Mouse (Mus musculus) ES-Bruce4 (cell line): ENCODE data around the gene Bag1. TPM values are rescaled to one million over a fixed set of nuclear protein-coding genes. Genes with fewer than 3 reads are reported as not detected.
A peak's percentile ranks its signal among the peaks of the same experiment; 100 is the strongest.

ENCODE experiments used
- H3K27ac ChIP-seq: 2 replicates; pipeline ENCODE4 v1.5.1; 2012; ENCODE audit warnings: low read length, inconsistent platforms; ENCODE audit not compliant: insufficient read depth
- H3K27me3 ChIP-seq: 2 replicates; pipeline ENCODE4 v1.6.1; 2012; ENCODE audit warnings: mild to moderate bottlenecking, low read length, inconsistent platforms; ENCODE audit not compliant: control insufficient read depth, poor library complexity, insufficient read depth, severe bottlenecking
- H3K36me3 ChIP-seq: 2 replicates; pipeline ENCODE4 v1.6.1; 2012; ENCODE audit warnings: inconsistent platforms, mild to moderate bottlenecking, low read length, moderate library complexity; ENCODE audit not compliant: control insufficient read depth, poor library complexity, insufficient read depth, severe bottlenecking
- H3K4me1 ChIP-seq: one replicate; pipeline ENCODE4 v1.8.1; 2011; ENCODE audit warnings: low read length; ENCODE audit not compliant: control insufficient read depth, insufficient read depth
- H3K4me3 ChIP-seq: 2 replicates; pipeline ENCODE4 v1.5.1; 2011; ENCODE audit warnings: low read depth, mild to moderate bottlenecking, low read length
- H3K9ac ChIP-seq: 2 replicates; pipeline ENCODE4 v1.6.1; 2012; ENCODE audit warnings: low read depth, mild to moderate bottlenecking, inconsistent platforms; ENCODE audit not compliant: poor library complexity, severe bottlenecking
- H3K9me3 ChIP-seq: replicated peaks from 2 replicates; pipeline ENCODE4 v1.6.1; 2012; ENCODE audit warnings: mild to moderate bottlenecking, low read length, inconsistent platforms; ENCODE audit not compliant: control insufficient read depth, poor library complexity, insufficient read depth, severe bottlenecking
- CTCF ChIP-seq: IDR thresholded peaks from one replicate; pipeline ENCODE4 v1.8.1; 2011; ENCODE audit warnings: low read depth, low read length
- EP300 ChIP-seq: IDR thresholded peaks from 2 replicates; pipeline ENCODE4 v1.6.1; 2011; ENCODE audit warnings: low read depth, low read length; ENCODE audit not compliant: insufficient read depth
- POLR2A ChIP-seq: IDR thresholded peaks from one replicate; pipeline ENCODE4 v1.8.1; 2011; ENCODE audit warnings: low read length; ENCODE audit not compliant: insufficient read depth
- polyA plus RNA-seq: library from polyadenylated mRNA; stranded (reverse); fragments of >200 nt; gene quantifications from 2 replicates; pipeline ENCODE4 v1.2.4, GENCODE M21; 2011; ENCODE audit warnings: low read depth; ENCODE audit not compliant: missing spikeins, insufficient read depth, insufficient read length

Bag1 gene
- polyA plus RNA-seq, 1 experiment: 106 TPM

DNA sequence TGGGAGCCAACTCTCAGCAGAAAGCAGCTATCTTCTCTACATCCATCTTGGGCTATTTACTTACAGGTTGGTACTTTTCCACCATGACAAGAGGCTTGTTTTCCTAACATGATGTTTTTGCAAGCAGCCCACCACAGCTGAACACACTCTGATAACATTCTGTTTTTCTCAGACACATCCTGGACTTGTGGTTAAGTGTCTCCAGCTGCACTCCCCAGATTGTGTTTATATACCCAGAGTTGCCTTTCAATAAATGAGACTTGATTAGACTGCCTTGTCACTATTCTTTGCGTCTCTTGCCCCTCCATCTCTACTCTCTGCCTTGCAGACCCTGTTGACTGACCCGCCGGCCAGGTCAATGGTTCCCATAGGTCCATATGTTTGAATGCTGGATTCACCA is 48.0 kb downstream of the Bag1 start:
- H3K27ac ChIP-seq: 0 out of 2 replicates have a peak overlapping the region, but pooled peaks have one; percentile 65

DNA sequence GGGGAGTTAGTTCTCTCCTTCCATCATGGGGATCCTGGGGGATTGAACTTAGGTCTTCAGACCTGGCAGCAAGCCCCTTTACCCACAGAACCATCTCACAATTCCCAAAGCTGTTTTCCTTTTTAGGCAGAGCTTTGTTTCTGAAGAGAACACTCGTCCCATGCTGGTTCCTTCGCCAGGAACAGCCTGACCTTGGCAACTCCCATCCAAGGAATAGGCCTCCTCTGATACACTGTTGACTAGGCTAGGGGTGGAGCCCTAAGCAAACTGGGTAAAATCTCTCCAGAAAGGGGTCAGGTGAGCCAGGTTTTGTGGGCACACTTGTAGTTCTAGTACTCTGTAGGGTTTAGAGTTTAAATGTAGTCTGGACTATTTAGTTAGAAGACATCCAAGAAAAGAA is 48.8 kb downstream of the Bag1 start:
- peaks cover 5% of the 10 kb centered on the region; the same call in 1 of the 2 replicates for H3K9me3 ChIP-seq
- peaks cover 1% of the 10 kb centered on the region for H3K4me1 ChIP-seq
- H3K9ac ChIP-seq: no peak overlapping the region
- H3K27ac ChIP-seq: peak overlapping the region; percentile 65
- no peak overlapping the region for H3K4me3 ChIP-seq
- TF ChIP-seq EP300 (no peak), CTCF (no peak), POLR2A (no peak)
- H3K27me3 ChIP-seq: no peaks in the 10 kb centered on the region
- no peaks in the 10 kb centered on the region for H3K36me3 ChIP-seq

More for the DNA sequence above, 48.0 kb downstream of the Bag1 start:
- TF ChIP-seq CTCF (no peak), POLR2A (no peak), EP300 (no peak)
- Histone ChIP-seq H3K4me3 (no peak overlapping the region), H3K36me3 (no peaks in the 10 kb centered on the region), H3K27me3 (no peaks in the 10 kb centered on the region), H3K4me1 (peaks cover 1% of the 10 kb centered on the region), H3K9me3 (peaks cover 5% of the 10 kb centered on the region; the same call in 1 of the 2 replicates), H3K9ac (no peak overlapping the region)

DNA sequence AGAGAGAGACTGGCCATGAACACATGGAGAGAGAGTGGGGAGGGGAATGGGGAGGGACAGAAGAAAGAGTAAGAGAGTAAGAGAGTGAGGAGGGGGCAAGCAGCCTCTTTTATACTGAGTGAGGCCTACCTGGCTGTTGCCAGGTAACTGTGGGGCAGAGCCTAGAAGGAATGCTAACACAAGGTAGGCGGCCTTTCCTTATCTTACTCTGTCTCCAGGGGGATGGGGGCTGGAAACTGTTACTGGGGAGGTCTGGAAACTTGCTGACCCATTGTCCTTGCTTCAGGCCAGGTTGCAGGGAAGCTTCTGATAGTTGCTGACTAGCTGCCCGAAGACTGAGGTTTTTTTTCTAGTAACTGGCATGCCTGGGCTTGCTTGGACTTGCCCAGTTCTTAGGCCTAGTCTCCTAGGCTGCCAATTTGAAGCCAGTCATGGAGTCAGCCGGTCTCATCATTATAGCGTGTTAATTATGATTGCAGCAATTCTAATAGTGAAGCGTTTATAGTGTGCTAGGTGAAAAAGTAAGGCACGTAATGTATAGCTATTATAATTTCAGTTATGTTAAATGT is 49.5 kb downstream of the Bag1 start:
- Histone ChIP-seq H3K27me3 (no peaks in the 10 kb centered on the region), H3K4me3 (no peak overlapping the region), H3K9ac (no peak overlapping the region), H3K9me3 (peaks cover 5% of the 10 kb centered on the region; the same call in 1 of the 2 replicates), H3K36me3 (no peaks in the 10 kb centered on the region), H3K27ac (peak overlapping the region; percentile 85), H3K4me1 (peaks cover 1% of the 10 kb centered on the region)
- no peak for TF ChIP-seq CTCF
- peak; percentile 88 for TF ChIP-seq EP300

DNA sequence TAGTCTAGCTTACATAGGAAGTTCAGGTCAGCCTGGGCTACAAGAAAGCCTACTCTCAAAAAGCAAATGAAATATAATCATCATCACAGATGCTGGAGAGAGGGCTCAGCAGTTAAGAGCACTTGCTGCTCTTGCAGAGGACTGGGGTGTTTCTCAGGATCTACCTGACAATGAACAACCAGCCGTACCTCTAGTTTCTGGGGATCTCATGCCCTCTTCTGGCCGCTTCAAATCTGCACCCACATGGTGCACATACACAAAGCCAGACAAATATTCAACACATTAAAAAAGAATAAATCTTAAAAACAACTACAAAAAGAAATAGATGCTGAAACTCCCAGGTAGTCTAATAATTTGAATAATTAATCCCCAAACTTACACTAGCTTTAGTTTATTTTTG is 52.4 kb downstream of the Bag1 start:
- H3K36me3 ChIP-seq: no peaks in the 10 kb centered on the region
- TF ChIP-seq EP300: no peak
- TF ChIP-seq CTCF: no peak
- TF ChIP-seq POLR2A: no peak
- H3K9ac ChIP-seq: no peak overlapping the region
- peaks cover 5% of the 10 kb centered on the region; the same call in 1 of the 2 replicates for H3K9me3 ChIP-seq
- H3K27ac ChIP-seq: no peak overlapping the region
- H3K27me3 ChIP-seq: no peaks in the 10 kb centered on the region
- no peak overlapping the region for H3K4me3 ChIP-seq
- H3K4me1 ChIP-seq: no peaks in the 10 kb centered on the region

DNA sequence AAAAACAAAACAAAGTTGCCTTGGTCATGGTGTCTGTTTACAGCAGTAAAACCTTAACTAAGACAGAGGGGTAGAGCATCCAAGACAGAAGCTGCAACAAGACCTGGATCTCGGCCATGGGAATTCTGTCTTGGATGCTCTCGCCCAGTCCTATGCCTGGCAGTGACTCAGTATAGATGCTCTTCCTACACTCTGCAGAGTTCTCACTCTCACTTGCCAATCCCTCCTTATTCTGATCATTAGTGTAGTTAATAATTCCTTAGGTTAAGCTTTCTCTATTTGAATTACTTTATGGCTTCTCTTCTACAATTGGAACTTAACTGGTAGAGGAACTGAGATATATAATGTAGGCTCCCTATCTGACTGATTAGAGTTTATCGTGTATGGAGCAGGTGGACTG is 53.0 kb downstream of the Bag1 start:
- no peaks in the 10 kb centered on the region for H3K4me1 ChIP-seq
- peaks cover 3% of the 10 kb centered on the region; the same call in 1 of the 2 replicates for H3K9me3 ChIP-seq
- no peak for TF ChIP-seq EP300
- H3K27ac ChIP-seq: no peak overlapping the region
- H3K9ac ChIP-seq: no peak overlapping the region
- H3K27me3 ChIP-seq: no peaks in the 10 kb centered on the region
- H3K4me3 ChIP-seq: no peak overlapping the region
- no peaks in the 10 kb centered on the region for H3K36me3 ChIP-seq

DNA sequence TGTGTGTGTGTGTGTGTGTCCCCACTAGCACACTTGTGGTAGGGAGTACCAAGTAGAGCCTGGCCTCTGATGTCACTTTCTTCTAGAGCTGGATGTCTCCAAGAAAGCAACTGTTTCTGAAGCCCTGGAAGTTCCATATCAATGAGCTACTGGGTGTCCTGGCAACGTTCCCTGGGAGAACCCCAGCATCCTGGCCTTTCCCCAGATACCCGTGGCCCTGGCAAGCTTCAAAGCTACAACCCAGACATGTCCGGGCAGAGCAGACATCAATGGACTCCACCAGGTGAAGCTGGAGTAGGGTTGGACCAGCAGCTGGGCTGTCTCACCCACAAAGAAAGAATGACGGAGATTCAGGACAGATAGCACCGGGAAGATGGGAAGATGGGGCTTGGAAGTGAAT is 56.9 kb downstream of the Bag1 start:
- Histone ChIP-seq H3K27ac (no peak overlapping the region), H3K9ac (no peak overlapping the region), H3K4me1 (no peaks in the 10 kb centered on the region), H3K27me3 (no peaks in the 10 kb centered on the region), H3K4me3 (no peak overlapping the region), H3K36me3 (no peaks in the 10 kb centered on the region), H3K9me3 (no peaks in the 10 kb centered on the region)
- no peak for TF ChIP-seq CTCF
- no peak for TF ChIP-seq EP300
- TF ChIP-seq POLR2A: no peak
